Mouse (Mus musculus) kidney, postnatal 0 days (tissue): ENCODE results near the gene Kcnk18. TPM values are rescaled to one million over a fixed set of nuclear protein-coding genes. Genes with fewer than 3 reads are reported as not detected.

Experiments used
- ATAC-seq: fragments of 200-750 bp; cut with Nextera tagmentation; replicated peaks from 2 replicates; pipeline ENCODE4 v1.8.0; 2017; ENCODE audit warnings: low read depth, moderate number of reproducible peaks, moderate TSS enrichment, moderate library complexity; ENCODE audit not compliant: low FRiP score
- DNase-seq: peaks from one replicate; pipeline ENCODE4 v3.0.0-alpha.2; 2016; ENCODE audit warnings: low spot score
- H3K27ac ChIP-seq: fragments of 300-500 bp; sonication (generic); 2 replicates; pipeline ENCODE4 v1.5.1; 2014; ENCODE audit warnings: mild to moderate bottlenecking
- H3K27me3 ChIP-seq: fragments of 300-500 bp; sonication (generic); 2 replicates; pipeline ENCODE4 v1.6.1; 2014; ENCODE audit warnings: low read length, mixed read lengths; ENCODE audit not compliant: insufficient read depth
- H3K36me3 ChIP-seq: fragments of 300-500 bp; sonication (generic); 2 replicates; pipeline ENCODE4 v1.6.1; 2014; ENCODE audit warnings: low read length, mixed read lengths; ENCODE audit not compliant: insufficient read depth
- H3K4me1 ChIP-seq: fragments of 300-500 bp; sonication (generic); replicated peaks from 2 replicates; pipeline ENCODE4 v1.6.1; 2014; ENCODE audit warnings: antibody characterized with exemption, low read length, mixed read lengths; ENCODE audit not compliant: insufficient read depth
- H3K4me2 ChIP-seq: fragments of 300-500 bp; sonication (generic); 2 replicates; pipeline ENCODE4 v1.6.1; 2014; ENCODE audit warnings: mild to moderate bottlenecking, low read length, moderate library complexity, mixed read lengths
- H3K4me3 ChIP-seq: fragments of 300-500 bp; sonication (generic); replicated peaks from 2 replicates; pipeline ENCODE4 v1.5.1; 2014; ENCODE audit warnings: low read depth, low read length
- H3K9ac ChIP-seq: fragments of 300-500 bp; sonication (generic); 2 replicates; pipeline ENCODE4 v1.6.1; 2014; ENCODE audit warnings: low read depth, low read length
- H3K9me3 ChIP-seq: fragments of 300-500 bp; sonication (generic); replicated peaks from 2 replicates; pipeline ENCODE4 v1.6.1; 2016; ENCODE audit warnings: low read length, inconsistent platforms, mixed read lengths
- CTCF ChIP-seq: IDR thresholded peaks from 2 replicates; pipeline ENCODE4 v1.5.1; 2016; ENCODE audit warnings: antibody characterized with exemption, low read depth, mild to moderate bottlenecking, moderate library complexity
- WGBS: fragments of 180-500 bp; shearing (Covaris S2); extraction: QIAGEN DNeasy Blood & Tissue Kit; methylation state at CpG from one replicate; pipeline ENCODE4 v1.1.7; 2014; 5-methylcytosine and 5-hydroxymethylcytosine counted together
- polyA plus RNA-seq: library from polyadenylated mRNA; unstranded; fragments of >200 nt; fragmentation: Nextera tagmentation; extraction: Ambion mirVana; gene quantifications from 2 replicates; pipeline ENCODE4 v1.2.1, GENCODE M21; 2015

Gene Kcnk18
- polyA plus RNA-seq, 1 experiment from 2014 or later, result not detected

- Histone ChIP-seq H3K4me2 (no peak overlapping the region), H3K4me1 (no peaks in the 10 kb centered on the region), H3K9ac (no peak overlapping the region), H3K36me3 (no peaks in the 10 kb centered on the region), H3K27me3 (peaks cover 4% of the 10 kb centered on the region; the same call in 1 of the 2 replicates), H3K9me3 (no peaks in the 10 kb centered on the region), H3K4me3 (no peak overlapping the region), H3K27ac (no peak overlapping the region)
- DNase-seq, result no peak
- TF ChIP-seq CTCF, result no peak
- no peak for ATAC-seq
- WGBS, result 52% methylated on average over 2 of the region's 2 CpGs
Measured at GRCm38 (mm10) chr19:59208986-59209385, 10.0 kb upstream of the Kcnk18 start.

- Histone ChIP-seq H3K36me3 (no peaks in the 10 kb centered on the region), H3K9ac (no peak overlapping the region), H3K27ac (no peak overlapping the region), H3K27me3 (no peaks in the 10 kb centered on the region), H3K9me3 (no peaks in the 10 kb centered on the region), H3K4me3 (no peak overlapping the region), H3K4me1 (no peaks in the 10 kb centered on the region), H3K4me2 (no peak overlapping the region)
- TF ChIP-seq CTCF, result no peak
- DNase-seq, result no peak
- ATAC-seq, result no peak
- 87% methylated on average over 3 of the region's 3 CpGs for WGBS
Measured at GRCm38 (mm10) chr19:59216891-59217290, 2.1 kb upstream of the Kcnk18 start.

- H3K27ac ChIP-seq, result no peak overlapping the region
- no peak overlapping the region for H3K4me3 ChIP-seq
- H3K36me3 ChIP-seq, result no peaks in the 10 kb centered on the region
- 67% methylated on average over 3 of the region's 3 CpGs for WGBS
- no peak overlapping the region for H3K4me2 ChIP-seq
- DNase-seq, result no peak
- no peak for TF ChIP-seq CTCF
- no peaks in the 10 kb centered on the region for H3K4me1 ChIP-seq
- no peak for ATAC-seq
- H3K9ac ChIP-seq, result no peak overlapping the region
- no peaks in the 10 kb centered on the region for H3K9me3 ChIP-seq
- H3K27me3 ChIP-seq, result no peaks in the 10 kb centered on the region
Measured at GRCm38 (mm10) chr19:59221131-59221530, 2.1 kb downstream of the Kcnk18 start.

- no peaks in the 10 kb centered on the region for H3K4me1 ChIP-seq
- no peak for ATAC-seq
- no peaks in the 10 kb centered on the region for H3K36me3 ChIP-seq
- H3K4me3 ChIP-seq, result no peak overlapping the region
- H3K9ac ChIP-seq, result no peak overlapping the region
- H3K9me3 ChIP-seq, result no peaks in the 10 kb centered on the region
- DNase-seq, result no peak
- no peak overlapping the region for H3K27ac ChIP-seq
- H3K27me3 ChIP-seq, result no peaks in the 10 kb centered on the region
- TF ChIP-seq CTCF, result no peak
- H3K4me2 ChIP-seq, result no peak overlapping the region
- 58% methylated on average over 3 of the region's 3 CpGs for WGBS
Measured at GRCm38 (mm10) chr19:59228376-59228775, 9.4 kb downstream of the Kcnk18 start.

GRCm38 (mm10) chr19:59232786-59233185, 13.8 kb downstream of the Kcnk18 start:
- ATAC-seq, result peak; percentile 55; the same call in 1 of the 2 replicates
- Histone ChIP-seq H3K4me3 (no peak overlapping the region), H3K27ac (no peak overlapping the region), H3K27me3 (no peaks in the 10 kb centered on the region), H3K9ac (no peak overlapping the region), H3K4me2 (no peak overlapping the region), H3K9me3 (no peaks in the 10 kb centered on the region), H3K36me3 (no peaks in the 10 kb centered on the region), H3K4me1 (no peaks in the 10 kb centered on the region)
- TF ChIP-seq CTCF, result no peak
- peak; percentile 11 for DNase-seq
- WGBS, result 36% methylated on average over 5 of the region's 5 CpGs

GRCm38 (mm10) chr19:59235001-59235400, 16.0 kb downstream of the Kcnk18 start:
- no peak overlapping the region for H3K9ac ChIP-seq
- H3K4me1 ChIP-seq, result no peaks in the 10 kb centered on the region
- WGBS, result 73% methylated on average over 18 of the region's 18 CpGs
- no peaks in the 10 kb centered on the region for H3K27me3 ChIP-seq
- ATAC-seq (no peak), DNase-seq (no peak)
- H3K4me2 ChIP-seq, result no peak overlapping the region
- no peaks in the 10 kb centered on the region for H3K9me3 ChIP-seq
- TF ChIP-seq CTCF, result no peak
- H3K36me3 ChIP-seq, result no peaks in the 10 kb centered on the region
- H3K4me3 ChIP-seq, result no peak overlapping the region
- no peak overlapping the region for H3K27ac ChIP-seq

- Histone ChIP-seq H3K9me3 (no peaks in the 10 kb centered on the region), H3K4me3 (no peak overlapping the region), H3K4me1 (no peaks in the 10 kb centered on the region), H3K9ac (no peak overlapping the region), H3K27ac (no peak overlapping the region), H3K27me3 (no peaks in the 10 kb centered on the region), H3K4me2 (no peak overlapping the region), H3K36me3 (no peaks in the 10 kb centered on the region)
- DNase-seq, result no peak
- no peak for TF ChIP-seq CTCF
- 77% methylated on average over 6 of the region's 6 CpGs for WGBS
- ATAC-seq, result no peak
Measured at GRCm38 (mm10) chr19:59236046-59236445, 17.0 kb downstream of the Kcnk18 start.
